Mouse (Mus musculus) kidney, adult 2 months (tissue): Measurements from ENCODE around the gene 9330182O14Rik. TPM values are rescaled to one million over a fixed set of nuclear protein-coding genes. Genes with fewer than 3 reads are reported as not detected.

Source experiments
- DNase-seq: peaks from one replicate; pipeline ENCODE4 v3.0.0; 2021
- H3K27ac ChIP-seq: fragments of 200-500 bp; 2 replicates; pipeline ENCODE4 v1.5.1; 2012; ENCODE audit warnings: low read depth, low read length, control low read depth, inconsistent platforms; ENCODE audit not compliant: insufficient read depth
- H3K27me3 ChIP-seq: fragments of 200-500 bp; replicated peaks from 2 replicates; pipeline ENCODE4 v1.6.1; 2012; ENCODE audit warnings: mild to moderate bottlenecking, moderate library complexity, low read length, inconsistent platforms; ENCODE audit not compliant: control insufficient read depth, insufficient read depth
- H3K36me3 ChIP-seq: fragments of 200-500 bp; 2 replicates; pipeline ENCODE4 v1.6.1; 2012; ENCODE audit warnings: mild to moderate bottlenecking, moderate library complexity, low read length, inconsistent platforms; ENCODE audit not compliant: control insufficient read depth, insufficient read depth
- H3K4me1 ChIP-seq: fragments of 200-500 bp; 2 replicates; pipeline ENCODE4 v1.6.1; 2011; ENCODE audit warnings: low read length; ENCODE audit not compliant: control insufficient read depth, insufficient read depth
- H3K4me3 ChIP-seq: fragments of 200-500 bp; 2 replicates; pipeline ENCODE4 v1.5.1; 2011; ENCODE audit warnings: mild to moderate bottlenecking, low read depth, low read length, control low read depth; ENCODE audit not compliant: insufficient read depth
- CTCF ChIP-seq: fragments of 200-500 bp; conservative IDR thresholded peaks from 2 replicates; pipeline ENCODE4 v1.5.1; 2011; ENCODE audit warnings: low read depth, mild to moderate bottlenecking, control low read depth, low read length, moderate library complexity, mixed read lengths; ENCODE audit not compliant: insufficient read depth, insufficient read length
- POLR2A ChIP-seq: fragments of 200-500 bp; IDR thresholded peaks from one replicate; pipeline ENCODE4 v1.6.1; 2011; ENCODE audit warnings: low read depth, low read length, control low read depth
- WGBS: fragments of 180-500 bp; shearing (Covaris S2); methylation state at CpG from one replicate; pipeline ENCODE4 v1.1.7; 2018; 5-methylcytosine and 5-hydroxymethylcytosine counted together
- polyA plus RNA-seq: library from polyadenylated mRNA; depleted of rRNA; stranded (reverse); fragments of >200 nt; gene quantifications from 2 replicates; pipeline ENCODE4 v1.2.3, GENCODE M21; 2012

Gene 9330182O14Rik
- polyA plus RNA-seq, 1 experiment: not detected

DNA sequence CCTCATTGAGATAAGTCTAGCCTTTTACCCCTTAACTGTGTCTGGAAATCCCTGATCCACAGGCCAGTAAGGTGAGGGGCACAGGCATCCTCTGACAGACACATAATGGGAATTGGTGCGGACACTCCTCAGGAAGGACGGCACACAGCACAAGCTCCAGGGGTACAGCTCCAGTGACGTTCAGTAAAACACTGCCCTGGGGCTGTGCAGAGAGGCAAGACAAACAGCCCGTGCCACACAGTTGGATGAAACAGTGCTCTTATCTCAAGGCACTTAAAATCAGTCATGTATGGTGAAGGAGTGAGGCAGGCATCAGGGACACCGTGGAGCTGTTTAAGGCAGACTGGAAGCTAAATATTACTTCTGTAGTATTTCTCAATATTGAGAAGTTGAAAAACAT is 4.7 kb upstream of the 9330182O14Rik start:
- no peak overlapping the region for H3K27ac ChIP-seq
- 44% methylated on average over 5 of the region's 5 CpGs for WGBS
- TF ChIP-seq POLR2A: no peak
- TF ChIP-seq CTCF: no peak
- DNase-seq: no peak
- H3K4me1 ChIP-seq: no peaks in the 10 kb centered on the region
- no peaks in the 10 kb centered on the region for H3K36me3 ChIP-seq
- no peaks in the 10 kb centered on the region for H3K27me3 ChIP-seq
- H3K4me3 ChIP-seq: no peak overlapping the region

- Histone ChIP-seq H3K27ac (no peak overlapping the region), H3K4me1 (no peaks in the 10 kb centered on the region), H3K27me3 (no peaks in the 10 kb centered on the region), H3K4me3 (no peak overlapping the region), H3K36me3 (no peaks in the 10 kb centered on the region)
- 24% methylated on average over 15 of the region's 15 CpGs for WGBS
- peak; percentile 59 for DNase-seq
- TF ChIP-seq CTCF (peak; percentile 92), POLR2A (no peak)
Measured at GRCm38 (mm10) chr15:40130880-40131478, 3.2 kb upstream of the 9330182O14Rik start.

DNA sequence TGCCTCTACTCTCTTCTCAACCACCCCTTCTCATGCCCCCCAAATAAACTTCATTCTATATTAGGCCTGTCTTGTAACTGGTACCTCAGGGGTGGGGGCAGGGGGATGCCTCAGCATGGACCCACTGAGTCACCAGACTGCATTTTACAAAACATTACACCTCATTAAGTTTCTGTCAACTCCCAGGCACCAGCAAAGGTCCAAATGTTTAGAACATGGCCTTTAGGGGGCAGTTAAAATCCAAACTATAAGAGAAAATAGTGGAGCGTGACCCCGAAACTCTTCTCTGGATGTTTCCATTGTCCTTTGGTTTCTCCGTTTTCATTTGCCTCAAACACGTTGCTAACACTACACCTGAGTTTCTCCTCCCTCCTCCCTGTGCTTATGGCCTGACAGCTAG is 1.8 kb upstream of the 9330182O14Rik start:
- Histone ChIP-seq H3K36me3 (no peaks in the 10 kb centered on the region), H3K4me1 (no peaks in the 10 kb centered on the region), H3K27me3 (no peaks in the 10 kb centered on the region), H3K27ac (no peak overlapping the region), H3K4me3 (no peak overlapping the region)
- WGBS: 57% methylated on average over 4 of the region's 4 CpGs
- DNase-seq: no peak
- TF ChIP-seq POLR2A: no peak
- no peak for TF ChIP-seq CTCF

DNA sequence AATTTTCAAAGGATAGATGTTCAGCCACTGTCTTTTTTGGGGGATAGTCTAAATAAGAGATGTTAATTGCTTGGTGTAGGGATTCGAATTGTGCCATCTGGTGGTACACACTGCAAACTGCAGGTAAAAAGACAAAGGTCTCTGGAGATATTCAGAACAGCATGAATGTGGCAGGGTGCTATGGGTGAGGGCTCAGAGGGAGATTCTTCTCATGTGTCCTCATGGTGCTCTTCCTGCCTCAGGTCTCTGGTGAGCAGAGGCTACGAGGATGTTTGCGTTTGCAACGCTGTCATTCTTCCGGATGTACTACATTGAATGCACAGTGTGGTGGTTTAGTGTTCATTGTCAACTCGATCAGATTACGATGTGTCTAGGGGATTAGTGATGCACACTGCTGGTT is 10.1 kb downstream of the 9330182O14Rik start:
- DNase-seq: peak; percentile 38
- no peak overlapping the region for H3K4me3 ChIP-seq
- H3K27ac ChIP-seq: no peak overlapping the region
- 48% methylated on average over 7 of the region's 7 CpGs for WGBS
- H3K27me3 ChIP-seq: no peaks in the 10 kb centered on the region
- no peaks in the 10 kb centered on the region for H3K4me1 ChIP-seq
- TF ChIP-seq POLR2A (no peak), CTCF (peak; percentile 30)
- H3K36me3 ChIP-seq: no peaks in the 10 kb centered on the region

DNA sequence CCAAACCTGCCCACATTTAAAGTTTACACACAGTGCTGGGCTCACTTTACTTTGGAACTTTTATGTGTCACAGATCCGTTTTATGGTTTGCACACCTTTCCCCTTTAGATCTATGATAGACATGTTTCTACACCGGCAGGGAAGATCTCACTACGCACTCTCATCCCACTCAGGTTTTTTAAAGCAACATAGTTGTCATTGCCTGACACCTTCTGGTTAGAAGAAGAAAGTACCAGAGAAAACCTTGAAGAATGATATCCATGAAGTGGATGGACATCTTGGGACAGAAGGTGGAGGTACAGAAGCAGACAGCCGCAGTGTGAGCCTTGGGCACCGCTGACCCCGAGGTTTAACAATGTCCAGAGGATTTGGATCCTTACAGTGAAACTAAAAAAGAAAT is 23.5 kb downstream of the 9330182O14Rik start:
- no peaks in the 10 kb centered on the region; the same call in 1 of the 2 replicates for H3K4me1 ChIP-seq
- no peak overlapping the region for H3K27ac ChIP-seq
- DNase-seq: no peak
- no peaks in the 10 kb centered on the region for H3K27me3 ChIP-seq
- H3K4me3 ChIP-seq: no peak overlapping the region
- H3K36me3 ChIP-seq: no peaks in the 10 kb centered on the region
- TF ChIP-seq POLR2A (no peak), CTCF (no peak)
- 77% methylated on average over 6 of the region's 6 CpGs for WGBS

DNA sequence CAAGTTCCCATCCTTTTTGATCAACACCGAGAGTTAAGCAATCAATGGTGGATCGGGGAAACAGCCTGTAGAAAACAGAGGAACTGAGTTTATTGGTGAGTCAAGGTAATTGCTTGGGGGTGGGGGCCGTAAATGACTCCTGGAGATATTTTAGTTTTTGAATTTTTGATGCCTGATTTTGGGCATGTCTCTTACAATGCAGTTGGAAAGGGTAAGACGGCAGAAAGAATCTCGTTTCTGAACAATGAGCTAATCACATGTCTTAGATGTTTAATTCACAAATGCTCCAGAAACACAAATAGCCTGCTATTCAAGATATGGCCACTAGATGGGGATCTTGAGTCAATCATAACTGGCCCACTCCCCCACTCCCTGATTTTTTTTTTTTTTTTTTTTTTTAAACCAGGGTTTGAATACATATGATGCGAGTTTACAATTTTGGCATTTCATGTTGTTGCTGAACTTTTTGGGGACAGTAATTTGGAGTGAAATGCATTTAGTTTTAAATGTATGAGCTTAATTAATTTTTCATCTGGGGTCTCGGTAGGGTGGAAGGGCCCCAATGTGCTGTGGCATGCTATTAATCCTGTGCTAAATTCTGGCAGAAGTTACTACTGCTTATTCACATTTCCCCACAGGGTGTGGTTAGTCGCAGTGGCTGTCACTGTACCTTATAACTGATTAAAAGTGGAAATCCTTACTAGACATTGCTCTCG is 32.6 kb downstream of the 9330182O14Rik start:
- TF ChIP-seq CTCF: no peak
- TF ChIP-seq POLR2A: no peak
- DNase-seq: peak; percentile 66
- Histone ChIP-seq H3K4me3 (0 out of 2 replicates have a peak overlapping the region, but pooled peaks have one; percentile 6), H3K36me3 (no peaks in the 10 kb centered on the region), H3K27ac (no peak overlapping the region), H3K27me3 (no peaks in the 10 kb centered on the region), H3K4me1 (no peaks in the 10 kb centered on the region)
- WGBS: 22% methylated on average over 9 of the region's 9 CpGs

DNA sequence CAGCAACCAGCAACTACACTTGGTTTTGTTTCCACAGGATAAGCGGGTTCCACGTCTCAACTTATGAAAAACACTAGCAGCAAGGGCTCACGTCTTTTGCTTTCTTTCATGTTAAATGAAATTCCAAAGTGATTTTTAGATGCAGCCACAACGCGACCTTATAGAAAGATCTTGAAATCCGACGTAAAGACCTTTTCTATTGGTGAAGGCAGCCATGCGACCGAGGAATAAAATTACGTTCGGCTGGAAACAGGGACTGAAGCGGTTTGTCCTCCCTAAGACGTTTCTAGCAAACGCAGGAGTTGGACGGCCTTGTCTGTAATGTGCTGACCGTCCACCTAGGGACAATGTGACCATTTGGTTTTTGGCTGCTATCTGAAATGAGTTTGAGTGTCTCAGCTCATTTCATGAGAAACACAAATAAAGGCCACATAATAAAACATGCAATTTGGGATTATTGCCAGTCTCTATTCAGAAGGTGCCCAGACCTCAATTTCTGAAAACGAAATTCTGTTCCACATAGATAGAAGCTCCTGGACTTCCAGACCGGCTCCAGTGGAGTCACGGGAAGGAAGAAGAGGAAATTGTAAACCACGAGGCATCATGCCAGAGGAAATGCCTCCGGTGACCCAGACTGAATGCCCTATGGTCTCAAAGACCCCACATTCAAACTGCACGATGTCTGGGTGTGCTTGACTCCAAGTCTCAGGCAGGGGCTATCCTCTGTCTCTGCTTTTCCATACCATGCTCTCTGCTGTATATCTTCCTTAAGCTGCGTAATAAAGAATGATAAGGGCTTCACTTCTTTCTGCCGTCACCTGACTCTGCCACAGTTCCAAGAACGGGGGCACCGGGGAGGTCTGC is 33.3 kb downstream of the 9330182O14Rik start:
- Histone ChIP-seq H3K27me3 (no peaks in the 10 kb centered on the region), H3K36me3 (no peaks in the 10 kb centered on the region), H3K4me3 (peak overlapping the region; percentile 6; the same call in 1 of the 2 replicates), H3K4me1 (no peaks in the 10 kb centered on the region), H3K27ac (no peak overlapping the region)
- peak; percentile 51 for DNase-seq
- no peak for TF ChIP-seq CTCF
- TF ChIP-seq POLR2A: no peak
- WGBS: 20% methylated on average over 26 of the region's 26 CpGs
